Mouse (Mus musculus) liver, adult 2 months (tissue): ENCODE results near the gene Ager. TPM values are rescaled to one million over a fixed set of nuclear protein-coding genes. Genes with fewer than 3 reads are reported as not detected.

ENCODE experiments used
- DNase-seq: peaks from one replicate; pipeline ENCODE4 v3.0.0-alpha.2; 2011; ENCODE audit warnings: low read depth, low spot score; ENCODE audit errors: extremely low read depth
- H3K27ac ChIP-seq: fragments of 200-500 bp; replicated peaks from 2 replicates; pipeline ENCODE4 v1.5.1; 2012; ENCODE audit warnings: low read depth, mild to moderate bottlenecking, control low read depth, inconsistent platforms, low read length; ENCODE audit not compliant: insufficient read depth
- H3K27me3 ChIP-seq: fragments of 200-500 bp; 2 replicates; pipeline ENCODE4 v1.6.1; 2012; ENCODE audit warnings: mild to moderate bottlenecking, moderate library complexity, low read length, inconsistent platforms; ENCODE audit not compliant: control insufficient read depth, insufficient read depth
- H3K36me3 ChIP-seq: fragments of 200-500 bp; 2 replicates; pipeline ENCODE4 v1.6.1; 2012; ENCODE audit warnings: low read length, inconsistent platforms; ENCODE audit not compliant: control insufficient read depth, insufficient read depth
- H3K4me1 ChIP-seq: fragments of 200-500 bp; 2 replicates; pipeline ENCODE4 v1.6.1; 2011; ENCODE audit warnings: low read length; ENCODE audit not compliant: control insufficient read depth, insufficient read depth
- H3K4me3 ChIP-seq: fragments of 200-500 bp; 2 replicates; pipeline ENCODE4 v1.5.1; 2011; ENCODE audit warnings: low read depth, mild to moderate bottlenecking, control low read depth, low read length, moderate library complexity; ENCODE audit not compliant: insufficient read depth
- H3K79me2 ChIP-seq: fragments of 200-500 bp; 2 replicates; pipeline ENCODE4 v1.6.1; 2012; ENCODE audit warnings: inconsistent platforms, mild to moderate bottlenecking, low read length, moderate library complexity; ENCODE audit not compliant: control insufficient read depth, insufficient read depth
- H3K9ac ChIP-seq: fragments of 200-500 bp; 2 replicates; pipeline ENCODE4 v1.6.1; 2012; ENCODE audit warnings: low read depth, mild to moderate bottlenecking, control low read depth, inconsistent platforms, low read length
- CTCF ChIP-seq: fragments of 200-500 bp; IDR thresholded peaks from 2 replicates; pipeline ENCODE4 v1.5.1; 2011; ENCODE audit warnings: low read depth, low read length, control low read depth
- POLR2A ChIP-seq: fragments of 200-500 bp; IDR thresholded peaks from 2 replicates; pipeline ENCODE4 v1.6.1; 2011; ENCODE audit warnings: low read length, control low read depth; ENCODE audit not compliant: insufficient read depth; ENCODE audit errors: extremely low read depth
- WGBS: fragments of 180-500 bp; shearing (Covaris S2); methylation state at CpG from one replicate; pipeline ENCODE4 v1.1.7; 2018; 5-methylcytosine and 5-hydroxymethylcytosine counted together
- polyA plus RNA-seq: library from polyadenylated mRNA; depleted of rRNA; stranded (reverse); fragments of >200 nt; gene quantifications from 2 replicates; pipeline ENCODE4 v1.2.3, GENCODE M21; 2012
- total RNA-seq: library from RNA; depleted of rRNA; stranded (reverse); fragments of >200 nt; gene quantifications from 2 replicates; pipeline ENCODE4 v1.2.3, GENCODE M21; 2014

Ager gene
- total and polyA plus RNA-seq, 2 experiments: 0.09 to 0.29 TPM

- H3K4me1 ChIP-seq: peaks cover 10% of the 10 kb centered on the region
- H3K9ac ChIP-seq: peak overlapping the region; percentile 92
- H3K27ac ChIP-seq: peak overlapping the region; percentile 74
- TF ChIP-seq POLR2A: peak; percentile 86
- no peak for TF ChIP-seq CTCF
- WGBS: 2% methylated on average over 26 of the region's 35 CpGs
- H3K79me2 ChIP-seq: no peaks in the 10 kb centered on the region
- no peaks in the 10 kb centered on the region for H3K27me3 ChIP-seq
- peak overlapping the region; percentile 77 for H3K4me3 ChIP-seq
- DNase-seq: peak; percentile 60
- H3K36me3 ChIP-seq: peaks cover 2% of the 10 kb centered on the region; the same call in 1 of the 2 replicates
These were observed 5.7 kb upstream of the Ager start for GRCm38 (mm10) chr17:34591994-34592375.

- 12% methylated on average over 31 of the region's 32 CpGs for WGBS
- TF ChIP-seq CTCF (no peak), POLR2A (no peak)
- Histone ChIP-seq H3K36me3 (peaks cover 2% of the 10 kb centered on the region; the same call in 1 of the 2 replicates), H3K9ac (peak overlapping the region; percentile 92), H3K4me1 (peaks cover 10% of the 10 kb centered on the region), H3K27ac (no peak overlapping the region; the same call in 1 of the 2 replicates), H3K27me3 (no peaks in the 10 kb centered on the region), H3K4me3 (peak overlapping the region; percentile 77), H3K79me2 (no peaks in the 10 kb centered on the region)
- no peak for DNase-seq
These were observed 4.8 kb upstream of the Ager start for GRCm38 (mm10) chr17:34592581-34593549.

- Histone ChIP-seq H3K4me1 (peaks cover 5% of the 10 kb centered on the region), H3K27ac (no peak overlapping the region), H3K36me3 (peaks cover 2% of the 10 kb centered on the region; the same call in 1 of the 2 replicates), H3K79me2 (no peaks in the 10 kb centered on the region), H3K4me3 (0 out of 2 replicates have a peak overlapping the region, but pooled peaks have one; percentile 3), H3K27me3 (no peaks in the 10 kb centered on the region), H3K9ac (peak overlapping the region; percentile 37; the same call in 1 of the 2 replicates)
- TF ChIP-seq POLR2A: no peak
- TF ChIP-seq CTCF: no peak
- DNase-seq: no peak
- 79% methylated on average over 32 of the region's 34 CpGs for WGBS
These were observed 3.7 kb upstream of the Ager start for GRCm38 (mm10) chr17:34593752-34594525.

DNA sequence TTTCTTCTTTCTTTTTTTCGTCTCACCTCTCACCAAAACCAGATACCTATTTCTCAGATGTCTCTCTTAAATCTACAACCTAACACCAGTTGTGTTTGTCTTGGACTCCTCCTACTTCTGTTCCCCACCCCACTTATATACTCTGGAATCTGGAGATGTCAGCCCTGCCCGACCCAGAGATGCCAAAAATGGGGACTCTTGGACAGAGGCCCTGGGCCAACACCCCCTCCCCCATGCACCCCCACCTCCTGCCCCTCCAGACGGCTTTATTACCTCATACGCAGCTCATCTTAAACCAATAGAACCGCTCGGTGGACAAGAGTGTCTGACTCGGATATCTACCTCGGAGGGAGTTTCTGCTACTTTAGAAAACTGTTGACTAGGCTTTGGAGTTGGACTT is 1.6 kb upstream of the Ager start:
- peaks cover 2% of the 10 kb centered on the region; the same call in 1 of the 2 replicates for H3K36me3 ChIP-seq
- DNase-seq: no peak
- WGBS: 69% methylated on average over 8 of the region's 8 CpGs
- no peak overlapping the region for H3K9ac ChIP-seq
- peaks cover 2% of the 10 kb centered on the region for H3K4me1 ChIP-seq
- H3K27me3 ChIP-seq: no peaks in the 10 kb centered on the region
- TF ChIP-seq CTCF: no peak
- TF ChIP-seq POLR2A: no peak
- no peak overlapping the region for H3K27ac ChIP-seq
- no peaks in the 10 kb centered on the region for H3K79me2 ChIP-seq
- H3K4me3 ChIP-seq: no peak overlapping the region

- no peak overlapping the region for H3K9ac ChIP-seq
- H3K27ac ChIP-seq: no peak overlapping the region
- no peak for DNase-seq
- peaks cover 5% of the 10 kb centered on the region for H3K4me1 ChIP-seq
- H3K79me2 ChIP-seq: peaks cover 4% of the 10 kb centered on the region; the same call in 1 of the 2 replicates
- peaks cover 2% of the 10 kb centered on the region; the same call in 1 of the 2 replicates for H3K36me3 ChIP-seq
- TF ChIP-seq CTCF (no peak), POLR2A (no peak)
- WGBS: 82% methylated on average over 9 of the region's 9 CpGs
- no peak overlapping the region for H3K4me3 ChIP-seq
- no peaks in the 10 kb centered on the region for H3K27me3 ChIP-seq
These were observed 2.2 kb downstream of the Ager start for GRCm38 (mm10) chr17:34599891-34600290.
